Mouse (Mus musculus) lung, adult 18-20 months (tissue): Measurements from ENCODE around the gene Zfp784.

Experiments used
- DNase-seq, 2 experiments: peaks; one replicate each; pipeline ENCODE4 v3.0.0; 2022; ENCODE audit warnings: mixed read lengths in 2 of 2

The Zfp784 gene

DNA sequence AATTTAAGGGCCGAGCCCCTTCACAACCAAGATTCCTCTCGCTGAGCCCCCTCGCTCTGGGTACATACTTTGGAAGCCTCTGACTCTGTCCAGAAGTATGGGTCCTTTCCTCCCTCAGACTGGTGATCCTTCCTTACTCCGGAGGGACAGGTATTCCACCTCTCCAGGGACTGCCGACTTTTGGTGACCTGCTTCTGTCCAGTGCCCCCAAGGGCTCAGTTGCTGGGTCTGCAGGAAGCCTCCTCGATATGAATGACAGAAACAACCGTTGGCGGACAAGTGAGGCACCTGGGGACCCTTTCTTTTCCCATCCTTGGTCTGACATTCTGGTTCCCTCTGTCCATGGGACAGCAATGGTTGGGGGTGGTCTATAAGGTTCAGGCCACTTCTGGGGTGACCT lies 19.1 kb upstream of the Zfp784 start:
- DNase-seq, result no peak

DNA sequence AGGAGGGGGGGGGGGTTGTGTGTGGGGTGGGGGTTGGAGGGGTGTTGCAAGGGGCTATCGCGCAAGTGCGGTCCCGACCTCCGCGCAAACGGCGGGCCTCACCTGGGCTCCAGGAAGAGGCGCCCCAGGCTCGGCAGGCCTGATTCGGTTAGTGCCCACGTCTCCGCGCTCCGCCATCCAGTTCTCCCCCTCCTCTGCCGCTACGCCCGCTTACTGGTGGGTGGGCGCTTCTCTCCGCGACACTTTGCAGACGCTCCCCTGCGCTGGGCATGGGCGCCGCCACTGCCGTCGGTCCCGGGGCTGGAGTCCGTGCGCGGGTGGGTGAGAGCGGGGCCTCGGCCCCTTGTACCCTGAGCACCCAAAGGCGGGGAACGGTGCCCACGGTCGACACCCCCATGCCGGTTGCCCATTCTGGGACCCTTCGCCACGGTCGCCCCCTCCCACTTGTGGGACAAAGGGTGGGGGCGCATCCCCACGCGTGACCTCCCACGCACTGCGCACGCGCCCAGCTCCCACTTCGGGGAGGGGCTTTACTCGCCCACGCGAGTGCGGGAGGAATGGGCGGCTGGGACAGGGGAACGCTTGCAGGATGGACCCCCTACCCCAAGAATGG lies 18.5 kb upstream of the Zfp784 start:
- DNase-seq, result no peak

DNA sequence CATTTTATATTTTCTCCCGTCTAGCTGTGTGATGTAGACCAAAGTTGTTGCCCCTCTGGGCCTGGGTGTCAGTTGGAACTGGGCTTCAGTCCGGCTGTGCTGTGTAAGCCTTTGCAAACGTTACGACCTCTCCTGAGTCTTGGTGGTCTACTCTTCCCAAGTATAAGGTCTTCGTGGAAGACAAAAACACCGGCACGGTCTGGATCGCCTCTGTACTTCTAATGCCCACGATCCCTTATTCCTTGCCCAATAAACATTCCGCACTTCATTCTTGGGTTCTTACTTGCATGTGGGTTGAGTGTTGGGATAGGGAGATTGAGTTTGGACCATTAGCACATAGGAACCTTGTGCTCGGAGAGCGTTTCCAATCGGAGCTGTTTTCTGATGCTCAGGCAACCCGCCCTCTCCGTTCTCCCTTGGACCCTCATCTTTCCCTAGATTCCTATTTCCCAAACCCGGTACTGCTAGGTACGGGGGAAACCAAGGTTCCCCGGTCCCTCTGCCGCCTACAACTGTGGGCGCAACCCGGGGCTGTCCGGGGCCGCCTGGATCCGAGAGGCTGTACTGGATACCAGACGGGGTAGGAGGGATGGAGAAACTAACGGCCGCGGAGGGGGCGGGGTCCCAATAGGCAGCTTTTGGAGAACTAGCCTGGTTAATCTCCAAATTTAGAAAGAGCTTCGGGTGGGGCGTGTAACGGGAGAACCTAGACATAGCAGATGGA lies 15.4 kb upstream of the Zfp784 start:
- DNase-seq, result no peak

- no peak for DNase-seq
Measured at GRCm38 (mm10) chr7:5052931-5053343, 14.7 kb upstream of the Zfp784 start.

DNA sequence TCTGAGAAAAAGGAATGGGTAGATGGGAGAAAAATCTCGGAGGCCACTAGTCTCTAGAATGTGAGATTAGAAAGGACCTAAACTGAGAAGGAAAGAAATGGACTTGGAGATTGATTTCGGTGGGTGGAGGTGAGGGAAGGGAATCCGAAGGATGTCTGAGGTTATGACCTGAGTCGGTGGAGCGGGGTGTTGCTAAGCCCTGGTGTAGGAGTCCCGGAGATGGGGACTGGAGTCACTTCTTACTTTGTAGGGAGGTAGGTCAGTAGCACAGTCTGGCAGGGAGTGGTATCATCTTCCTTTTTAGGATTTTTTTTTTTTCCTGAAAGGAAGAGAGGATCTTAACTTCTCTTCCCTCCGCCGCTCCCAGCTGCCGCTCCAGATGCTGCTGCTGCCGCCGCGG lies 14.2 kb upstream of the Zfp784 start:
- no peak for DNase-seq

DNA sequence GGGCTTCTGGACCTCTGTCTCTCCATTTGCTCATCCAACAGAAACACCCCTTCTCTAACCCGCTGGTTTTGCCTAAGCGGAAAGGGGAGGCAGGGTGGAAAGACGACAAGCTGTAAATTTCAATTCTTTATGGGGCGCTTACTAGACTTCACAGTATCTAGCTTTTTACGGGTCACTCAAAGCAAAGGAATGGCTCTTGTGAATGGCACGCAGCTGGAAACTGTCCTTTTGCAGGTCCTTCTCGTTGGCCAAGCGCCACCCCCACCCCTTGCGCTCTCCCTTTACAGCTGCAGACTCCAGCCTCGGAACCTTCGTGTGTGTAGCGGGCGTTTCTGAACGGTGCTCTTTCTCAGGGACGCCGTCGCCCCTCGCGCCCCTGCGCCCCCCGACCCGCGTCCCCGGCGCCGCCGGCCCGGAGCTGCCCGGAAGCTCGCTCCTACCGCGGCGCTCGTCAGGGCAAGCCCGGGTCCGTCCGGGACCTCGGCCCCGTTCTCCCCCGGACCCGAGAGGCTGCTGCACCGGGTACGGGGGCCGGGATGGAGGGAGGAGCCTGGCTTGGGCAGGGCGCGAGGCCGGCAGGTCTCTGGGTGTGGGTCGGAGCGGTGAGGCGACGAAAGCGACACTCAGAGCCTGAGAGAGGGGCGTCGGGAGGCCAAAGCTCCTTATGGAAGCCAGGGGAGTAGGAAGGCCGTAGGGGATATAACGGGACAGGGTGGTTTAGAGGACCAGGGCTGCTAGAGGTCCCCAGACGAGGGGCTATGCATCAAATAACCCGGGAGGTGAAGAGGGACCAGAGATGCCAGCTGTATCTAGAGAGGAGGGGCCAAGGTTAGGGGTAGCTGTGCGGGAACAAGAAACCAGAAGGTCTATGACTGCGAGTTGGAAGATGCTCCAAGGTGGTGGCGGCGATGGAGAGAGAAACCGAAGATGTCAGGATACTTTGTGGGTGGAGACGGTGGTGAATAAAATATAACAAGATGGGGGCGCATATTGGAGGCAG lies 13.2 kb upstream of the Zfp784 start, which contains the start of gene Zfp580:
Gene Zfp580, plus strand, starts transcription at position 346 of the 1,000 bp plus-strand sequence.
- peak; percentile 60 to 69 for DNase-seq

DNA sequence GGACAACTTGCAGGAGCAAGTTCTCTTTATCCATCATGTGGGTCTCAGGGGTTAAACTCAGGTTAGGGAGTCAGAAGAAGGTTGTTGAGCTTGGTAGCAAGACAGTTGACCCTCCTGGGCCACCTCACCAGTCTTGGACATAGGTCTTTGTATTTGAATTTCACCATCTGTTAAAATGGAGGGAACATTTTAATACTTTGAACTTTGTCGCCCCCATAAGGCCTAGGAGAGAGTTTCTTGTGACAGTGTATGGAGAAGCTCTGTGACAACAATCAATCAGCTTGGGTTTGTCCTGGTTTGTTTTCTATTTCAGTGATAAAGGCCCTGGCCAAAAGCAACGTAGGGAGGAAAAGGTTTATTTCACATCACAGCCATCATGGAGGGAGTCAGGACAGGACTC lies 9.1 kb upstream of the Zfp784 start:
- DNase-seq, result peak in 1 of 2 experiments; percentile 35

DNA sequence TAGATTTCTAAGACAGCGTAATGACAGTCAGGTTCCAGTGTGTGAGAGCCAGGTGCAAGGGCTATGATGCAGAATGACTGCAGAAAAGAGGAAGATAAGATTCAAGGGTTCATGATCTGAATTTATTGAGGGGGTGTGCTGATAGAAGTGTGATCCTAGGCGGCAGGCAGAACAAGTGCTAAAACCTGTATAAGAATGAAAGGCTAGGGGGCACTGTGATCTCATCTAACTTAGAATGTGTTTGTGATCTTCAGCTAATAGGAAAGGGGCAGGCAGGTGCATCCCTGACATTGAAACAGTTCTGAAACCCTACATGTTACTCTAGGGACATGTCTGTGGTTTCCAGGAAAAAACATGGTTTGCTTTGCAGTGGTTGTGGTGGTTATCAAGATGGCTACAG lies 7.9 kb upstream of the Zfp784 start:
- no peak for DNase-seq

- DNase-seq, result no peak
Measured at GRCm38 (mm10) chr7:5044981-5045380, 6.7 kb upstream of the Zfp784 start.

DNA sequence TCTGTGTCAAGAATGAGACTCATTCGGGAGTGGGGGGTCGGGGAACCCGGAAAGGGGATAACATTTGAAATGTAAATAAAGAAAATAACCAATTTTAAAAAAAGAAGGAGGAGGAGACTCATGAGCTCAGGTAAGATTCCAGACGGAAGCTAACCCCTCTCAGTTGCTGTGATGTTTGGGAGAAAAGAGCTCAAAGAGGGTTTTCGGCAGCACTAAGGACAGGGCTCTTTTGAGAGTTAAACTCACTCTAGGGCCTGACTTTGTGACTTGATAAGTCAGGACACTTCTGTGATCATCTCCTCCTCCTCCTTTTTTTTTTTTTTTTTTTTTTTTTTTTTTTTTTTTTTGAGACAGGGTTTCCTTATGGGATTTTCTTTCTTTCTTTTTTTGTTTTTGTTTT lies 694 bp upstream of the Zfp784 start:
- no peak for DNase-seq

DNA sequence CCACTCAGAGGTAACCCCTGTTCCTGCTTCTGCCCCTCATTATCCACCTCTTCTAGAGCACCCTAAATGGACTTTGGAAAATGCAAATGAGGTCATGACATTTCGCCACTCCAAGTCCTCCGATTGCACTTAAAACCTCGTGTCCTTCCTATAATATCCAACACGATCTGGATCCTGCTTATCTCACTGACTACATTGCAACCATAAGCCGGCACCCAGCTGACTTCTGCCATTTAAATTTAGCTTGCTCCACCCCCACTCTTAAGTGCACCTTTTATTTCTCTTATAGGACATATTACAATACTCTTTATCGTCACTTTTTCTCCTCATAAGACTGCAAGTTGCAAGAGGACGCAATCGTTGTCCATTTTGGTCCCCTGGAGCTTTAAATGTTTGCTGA lies 779 bp downstream of the Zfp784 start:
- DNase-seq, result no peak

GRCm38 (mm10) chr7:5037026-5037425 lies 1.2 kb downstream of the Zfp784 start:
- no peak for DNase-seq

- no peak for DNase-seq
Measured at GRCm38 (mm10) chr7:5036136-5036535, 2.1 kb downstream of the Zfp784 start.

DNA sequence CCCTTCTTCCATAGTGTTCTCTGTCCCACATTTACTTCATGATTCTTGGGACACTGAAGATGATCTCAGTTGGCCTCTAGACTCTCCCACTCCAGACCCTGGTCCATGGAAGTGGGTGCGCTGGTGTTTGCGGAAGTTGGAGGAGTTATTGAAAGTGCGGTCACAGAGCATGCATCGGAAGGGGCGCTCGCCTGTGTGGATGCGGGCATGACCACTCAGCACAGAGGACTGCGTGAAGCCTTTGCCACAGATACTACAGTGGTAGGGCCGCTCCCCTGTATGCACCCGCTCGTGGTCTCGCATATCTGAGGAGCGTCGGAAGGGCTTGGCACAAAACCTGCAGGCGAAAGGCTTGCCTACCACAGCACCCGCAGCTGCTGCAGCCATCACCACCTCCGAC lies 2.6 kb downstream of the Zfp784 start:
- DNase-seq, result no peak

DNA sequence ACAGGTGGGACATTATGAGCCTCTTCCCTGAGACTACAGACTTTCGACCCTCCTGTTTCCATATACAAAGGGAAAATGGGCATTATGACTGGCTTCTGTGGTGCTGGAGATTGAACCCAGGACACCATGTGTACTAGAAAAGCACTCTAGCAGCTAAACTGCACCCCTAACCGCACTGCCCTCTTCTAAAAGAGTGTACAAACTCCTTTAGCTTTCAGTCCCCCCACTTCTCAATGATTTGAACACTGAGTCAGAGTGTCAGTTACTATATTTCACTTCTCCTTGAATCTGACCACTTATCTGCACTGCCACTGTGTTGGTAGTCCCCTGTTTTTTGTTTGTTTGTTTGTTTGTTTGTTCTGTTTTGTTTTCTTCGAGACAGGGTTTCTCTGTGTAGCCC lies 4.4 kb downstream of the Zfp784 start, which contains the start of gene 4632433K11Rik:
Gene 4632433K11Rik, plus strand, starts transcription at position 301 of the 400 bp plus-strand sequence.
- DNase-seq, result no peak

GRCm38 (mm10) chr7:5031496-5031895 lies 6.8 kb downstream of the Zfp784 start:
- no peak for DNase-seq

DNA sequence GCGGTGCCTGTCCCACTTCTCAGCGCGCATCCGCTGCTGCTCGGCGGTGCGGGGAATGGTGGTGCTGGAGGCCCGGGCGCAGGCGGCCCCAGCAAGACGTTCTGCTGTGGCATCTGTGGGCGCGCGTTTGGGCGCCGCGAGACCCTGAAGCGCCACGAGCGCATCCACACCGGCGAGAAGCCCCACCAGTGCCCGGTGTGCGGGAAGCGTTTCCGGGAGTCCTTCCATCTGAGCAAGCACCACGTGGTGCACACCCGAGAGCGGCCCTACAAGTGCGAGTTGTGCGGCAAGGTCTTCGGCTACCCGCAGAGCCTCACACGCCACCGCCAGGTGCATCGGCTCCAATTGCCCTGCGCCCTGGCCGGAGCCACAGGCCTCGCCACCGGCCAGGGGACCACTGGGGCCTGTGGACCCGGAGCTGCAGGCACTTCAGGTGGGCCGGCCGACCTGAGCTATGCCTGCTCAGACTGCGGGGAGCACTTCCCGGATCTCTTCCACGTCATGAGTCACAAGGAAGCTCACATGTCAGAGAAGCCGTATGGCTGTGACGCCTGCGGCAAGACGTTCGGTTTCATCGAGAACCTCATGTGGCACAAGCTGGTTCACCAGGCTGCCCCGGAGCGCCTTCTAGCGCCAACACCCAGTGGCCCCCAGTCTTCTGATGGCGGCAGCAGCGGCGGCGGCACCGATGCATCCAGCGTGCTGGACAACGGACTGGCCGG lies 7.5 kb downstream of the Zfp784 start:
- no peak for DNase-seq

DNA sequence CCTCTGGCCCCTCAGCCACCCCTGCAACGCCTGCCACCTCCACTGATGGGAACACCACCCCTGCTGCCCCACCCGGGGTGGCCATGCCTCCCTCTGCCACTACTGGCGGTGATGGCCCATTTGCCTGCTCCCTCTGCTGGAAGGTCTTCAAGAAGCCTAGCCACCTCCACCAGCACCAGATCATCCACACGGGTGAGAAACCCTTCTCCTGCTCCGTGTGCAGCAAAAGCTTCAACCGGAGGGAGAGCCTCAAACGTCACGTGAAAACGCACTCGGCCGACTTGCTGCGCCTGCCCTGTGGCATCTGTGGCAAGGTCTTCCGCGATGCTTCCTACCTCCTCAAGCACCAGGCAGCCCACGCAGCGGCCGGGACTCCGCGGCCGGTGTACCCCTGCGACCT lies 8.3 kb downstream of the Zfp784 start:
- no peak for DNase-seq

GRCm38 (mm10) chr7:5029543-5029942 lies 8.7 kb downstream of the Zfp784 start:
- DNase-seq, result no peak

DNA sequence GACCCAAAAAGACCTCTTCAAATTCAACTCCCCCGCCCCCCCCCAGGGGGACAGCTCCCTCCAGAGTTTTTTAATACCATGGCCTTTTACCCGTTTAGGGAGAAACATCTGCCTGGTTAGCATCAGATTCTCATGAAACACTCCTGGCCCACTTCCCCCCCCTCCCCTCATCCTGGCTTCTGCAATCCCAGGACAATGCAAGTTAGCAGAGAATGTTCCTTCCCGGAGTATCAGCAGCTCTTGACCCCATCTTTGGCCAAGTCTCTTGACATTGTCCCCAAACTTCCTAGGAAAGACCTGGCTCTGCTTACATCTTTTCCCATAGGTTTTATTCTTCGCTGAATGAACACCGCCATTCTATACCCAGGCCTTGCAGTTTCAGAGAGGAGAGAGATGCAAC lies 17.0 kb downstream of the Zfp784 start:
- no peak for DNase-seq

GRCm38 (mm10) chr7:5020685-5021084 lies 17.6 kb downstream of the Zfp784 start:
- no peak for DNase-seq

- peak; percentile 99 for DNase-seq
Measured at GRCm38 (mm10) chr7:5020000-5020681, 18.1 kb downstream of the Zfp784 start, which contains the start of the genes Zfp865 and Ccdc106. Gene Zfp865 (plus strand): TSS chr7:5020376. Gene Ccdc106 (plus strand): TSS chr7:5020553.
